Mouse (Mus musculus) adrenal gland, adult (tissue): ENCODE data around the gene Dcakd.

Experiments
- DNase-seq, 2 experiments: peaks; one replicate each; pipeline ENCODE4 v3.0.0; 2022 to 2023; ENCODE audit warnings: low spot score in 1 of 2; ENCODE audit not compliant: inconsistent age in 2 of 2

Gene Dcakd

DNA sequence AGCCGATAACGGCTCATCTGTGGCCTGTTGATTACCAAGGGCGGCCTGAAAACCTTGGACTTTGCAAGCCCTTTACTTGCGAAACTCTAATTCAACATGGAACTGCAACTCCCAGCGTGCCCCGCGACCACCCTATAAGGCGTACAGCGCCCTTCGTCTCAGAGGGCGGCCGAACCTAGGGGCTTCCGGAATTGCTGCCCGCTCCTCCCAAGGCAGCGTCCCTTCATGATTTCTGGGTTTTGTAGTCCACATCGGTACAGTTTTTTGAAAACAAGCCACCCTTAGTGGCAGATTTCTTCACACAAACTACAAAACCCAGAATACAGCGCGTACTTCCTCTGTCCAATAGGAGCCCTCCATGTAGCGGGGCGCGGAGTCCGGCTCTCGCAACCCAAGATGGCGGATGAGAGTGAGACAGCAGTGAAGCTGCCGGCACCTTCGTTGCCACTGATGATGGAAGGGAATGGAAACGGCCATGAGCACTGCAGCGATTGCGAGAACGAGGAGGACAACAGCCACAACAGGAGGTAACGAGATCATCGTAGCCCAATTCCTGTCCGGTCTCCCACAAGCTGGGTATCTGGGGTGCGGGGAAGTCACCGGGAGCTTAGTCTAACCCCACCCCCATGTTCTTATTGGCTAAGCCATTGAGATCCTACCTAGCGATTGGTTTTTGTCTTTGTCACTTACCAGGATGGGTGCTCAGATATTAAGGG, at the start of gene Dcakd, which contains the start of gene Nmt1:
Dcakd (minus strand) TSS at position 158 of the 716 bp plus-strand sequence.
Nmt1 (plus strand) TSS at position 15 of the 716 bp plus-strand sequence.
- DNase-seq = peak; percentile 96 to 99

DNA sequence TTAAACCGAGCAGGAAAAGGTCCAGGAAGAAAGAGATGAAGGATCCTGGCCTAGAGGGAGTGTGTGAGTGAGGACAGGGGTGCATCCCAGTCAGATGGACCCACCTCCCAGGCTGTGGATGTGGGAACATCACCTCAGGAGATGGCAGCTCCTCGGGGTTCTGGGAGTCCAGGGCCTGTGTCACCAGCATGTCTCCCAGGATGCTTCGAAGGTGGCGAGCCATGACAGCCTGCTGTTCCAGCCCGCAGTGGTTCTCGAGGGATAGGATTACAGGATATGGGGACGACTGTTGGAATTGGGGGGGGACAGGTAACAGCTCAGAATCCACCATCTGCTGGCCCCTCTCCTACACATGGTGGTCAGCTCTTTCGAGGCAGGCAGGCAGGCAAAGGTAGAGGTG, 48.4 kb upstream of the Dcakd start:
- no peak for DNase-seq

DNA sequence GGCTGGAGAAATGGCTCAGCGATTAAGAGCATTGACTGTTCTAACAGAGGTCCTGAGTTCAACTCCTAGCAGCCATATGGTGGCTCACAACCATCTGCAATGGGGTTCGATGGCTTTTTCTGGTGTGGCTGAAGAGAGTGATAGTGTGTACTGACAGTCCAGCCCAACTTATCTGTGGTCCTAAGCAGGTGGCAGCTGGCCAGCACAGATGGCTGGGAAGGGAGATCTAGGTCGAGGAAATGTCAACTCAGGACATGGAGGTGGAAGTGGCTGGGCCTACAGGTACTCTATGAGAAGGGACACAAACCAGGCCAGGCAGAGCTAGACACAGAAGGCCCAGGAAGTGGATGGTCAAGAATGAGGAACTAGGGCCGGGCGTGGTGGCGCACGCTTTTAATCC, 47.9 kb upstream of the Dcakd start:
- DNase-seq = no peak

DNA sequence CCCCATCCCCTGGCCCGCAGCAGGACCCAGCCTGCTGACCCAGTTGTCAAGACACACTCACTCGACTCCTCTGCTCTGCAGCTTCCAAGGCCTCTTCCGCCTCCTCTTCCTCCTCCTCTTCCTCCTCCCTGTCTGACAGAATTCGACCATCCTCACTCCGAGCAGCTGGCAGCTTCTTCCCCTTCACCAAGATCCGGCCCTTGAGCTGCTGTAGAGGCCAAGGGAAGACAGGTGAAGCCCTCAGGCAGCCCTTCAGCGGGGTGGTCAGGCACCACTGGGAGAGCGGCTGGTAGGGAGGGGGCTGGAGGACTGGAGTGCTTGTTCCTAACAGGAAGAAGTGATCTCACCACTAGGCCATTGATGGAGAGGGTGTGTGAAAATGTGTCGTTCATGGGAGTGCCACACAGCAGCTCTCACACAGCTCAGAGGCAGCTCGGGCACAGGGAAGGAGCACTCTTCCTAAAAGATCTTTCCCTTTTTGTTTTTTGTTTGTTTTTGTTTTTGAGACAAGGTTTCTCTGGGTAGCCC, 46.7 kb upstream of the Dcakd start:
- DNase-seq = no peak

DNA sequence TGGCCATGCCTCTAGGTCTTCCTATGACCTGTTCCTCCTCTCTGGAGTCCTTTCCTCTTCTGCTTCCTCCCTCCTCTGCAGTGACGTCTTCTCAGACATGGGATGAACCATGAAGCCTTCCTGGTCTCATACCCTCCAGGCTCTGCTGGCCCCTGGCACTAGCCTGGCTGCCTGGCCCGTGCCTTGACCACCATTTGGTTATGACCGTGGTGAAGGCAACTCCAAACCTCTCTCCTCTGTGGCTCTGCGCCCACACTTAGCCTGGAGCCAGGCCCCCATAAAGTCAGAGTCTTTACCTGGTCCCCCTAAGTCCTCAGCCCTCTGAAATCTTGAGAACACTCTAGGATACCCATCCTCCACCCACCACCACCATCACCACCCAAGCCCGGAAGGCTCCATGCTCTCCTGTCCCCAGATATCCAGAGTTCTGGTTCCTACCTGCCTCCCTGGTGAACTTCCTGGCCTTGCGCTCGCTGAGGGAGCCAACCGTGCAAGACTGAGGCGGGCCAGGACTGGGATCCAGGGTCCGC, 46.1 kb upstream of the Dcakd start:
- no peak for DNase-seq

DNA sequence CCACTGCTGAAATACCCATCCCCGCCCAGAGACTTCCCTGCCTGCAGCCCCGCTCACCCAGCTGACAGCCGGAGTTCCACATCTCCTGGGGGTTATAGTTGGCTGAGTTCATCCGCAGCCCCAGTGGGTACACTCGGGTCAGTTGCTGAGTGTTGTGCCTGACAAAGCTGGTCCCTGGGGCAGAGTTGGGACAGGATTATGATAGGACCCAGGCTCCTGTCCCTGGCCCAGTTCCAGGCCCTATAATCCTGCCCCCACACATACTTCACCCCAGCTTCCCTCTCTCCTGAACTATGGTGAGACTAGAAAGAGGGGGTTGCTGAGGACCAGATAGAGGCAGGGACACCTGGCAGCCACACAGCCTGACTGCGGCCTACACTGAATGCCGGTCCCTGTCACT, 45.5 kb upstream of the Dcakd start:
- DNase-seq = peak in 1 of 2 experiments; percentile 5

DNA sequence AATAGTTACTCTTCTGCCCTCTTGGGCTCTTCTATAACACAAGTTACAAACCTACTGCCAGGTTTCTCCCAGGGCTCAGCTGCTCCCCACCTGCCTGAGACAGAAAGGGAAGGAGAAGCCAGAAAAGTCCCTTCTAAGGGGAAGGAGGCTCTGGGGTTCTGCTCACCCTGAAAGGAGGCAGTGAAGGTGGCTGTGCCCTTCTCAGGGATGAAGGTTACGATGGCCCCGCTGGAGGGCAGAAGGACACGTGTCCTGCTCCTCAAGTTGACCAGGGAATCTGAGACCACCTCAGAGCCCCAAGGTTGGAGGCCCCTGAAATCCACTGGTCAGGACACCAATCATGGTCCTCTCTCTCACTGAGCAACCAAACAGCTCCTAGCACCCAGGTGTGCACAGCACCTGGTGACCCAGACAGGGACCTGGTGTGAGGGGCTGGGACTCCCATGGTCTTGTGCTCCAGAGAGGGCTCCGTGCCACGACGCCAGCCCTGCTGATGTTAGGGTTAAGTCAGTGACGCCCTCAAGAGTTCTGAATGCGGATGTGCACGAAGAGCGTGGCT, 42.3 kb upstream of the Dcakd start:
- DNase-seq = peak in 1 of 2 experiments; percentile 2

DNA sequence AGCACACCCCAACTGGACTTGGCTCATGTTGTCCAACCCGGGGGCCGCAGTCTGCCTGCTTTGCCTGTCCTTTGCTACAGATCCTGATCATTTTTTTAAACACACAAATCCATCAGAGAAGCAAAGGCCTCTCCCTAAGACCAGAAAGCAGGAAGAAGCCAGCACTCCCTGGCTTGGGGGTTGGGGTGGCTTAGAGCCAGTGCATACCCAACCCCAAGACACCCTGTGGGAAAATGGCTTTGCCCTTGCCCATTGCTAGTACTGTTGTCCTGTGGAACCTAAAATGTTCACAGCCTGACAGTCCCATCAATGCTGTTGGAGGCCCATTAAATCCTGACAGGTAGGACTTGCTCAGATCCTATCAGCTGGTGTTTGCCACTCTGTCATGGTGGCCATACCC, 41.6 kb upstream of the Dcakd start:
- DNase-seq = peak in 1 of 2 experiments; percentile 4

DNA sequence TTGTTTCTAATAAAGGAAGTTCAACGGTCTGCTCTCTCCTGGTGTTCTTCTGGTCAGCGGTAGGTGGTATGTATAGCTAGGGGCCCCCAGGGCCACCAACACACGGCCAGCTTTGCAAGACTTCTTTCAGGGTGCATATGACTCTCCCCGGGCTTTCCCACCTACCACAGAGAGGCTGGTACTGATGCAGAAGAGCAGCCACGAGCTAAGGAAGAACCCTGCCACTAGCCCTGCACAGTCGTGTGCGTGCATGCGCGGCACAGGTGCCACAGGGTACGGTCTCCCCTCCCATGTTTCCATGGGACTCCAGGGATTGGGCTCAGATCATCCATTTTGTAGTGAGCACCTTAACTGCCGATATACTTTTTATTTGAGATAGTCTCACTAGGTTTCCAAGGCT, 40.8 kb upstream of the Dcakd start:
- peak in 1 of 2 experiments; percentile 7 for DNase-seq

DNA sequence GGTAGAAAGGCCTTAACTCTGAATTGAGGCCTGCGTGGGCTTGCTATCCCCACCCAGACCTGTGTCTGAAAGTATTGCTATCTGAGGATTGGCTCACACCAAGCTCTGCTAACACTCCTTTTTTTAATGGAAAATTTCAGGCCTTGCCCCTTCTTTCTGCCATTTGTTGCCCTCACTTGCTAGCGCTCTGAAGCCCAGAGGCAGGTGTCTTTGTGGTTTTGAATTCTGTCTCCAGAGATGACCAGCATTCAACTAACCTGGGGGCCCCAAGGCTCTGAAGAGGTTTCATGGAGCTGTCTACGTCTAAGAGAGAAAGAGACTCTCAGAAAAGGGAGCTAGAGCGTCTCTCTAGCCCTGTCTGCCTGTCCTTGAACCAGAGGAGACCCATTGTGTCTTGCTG, 40.1 kb upstream of the Dcakd start:
- peak in 1 of 2 experiments; percentile 3 for DNase-seq

DNA sequence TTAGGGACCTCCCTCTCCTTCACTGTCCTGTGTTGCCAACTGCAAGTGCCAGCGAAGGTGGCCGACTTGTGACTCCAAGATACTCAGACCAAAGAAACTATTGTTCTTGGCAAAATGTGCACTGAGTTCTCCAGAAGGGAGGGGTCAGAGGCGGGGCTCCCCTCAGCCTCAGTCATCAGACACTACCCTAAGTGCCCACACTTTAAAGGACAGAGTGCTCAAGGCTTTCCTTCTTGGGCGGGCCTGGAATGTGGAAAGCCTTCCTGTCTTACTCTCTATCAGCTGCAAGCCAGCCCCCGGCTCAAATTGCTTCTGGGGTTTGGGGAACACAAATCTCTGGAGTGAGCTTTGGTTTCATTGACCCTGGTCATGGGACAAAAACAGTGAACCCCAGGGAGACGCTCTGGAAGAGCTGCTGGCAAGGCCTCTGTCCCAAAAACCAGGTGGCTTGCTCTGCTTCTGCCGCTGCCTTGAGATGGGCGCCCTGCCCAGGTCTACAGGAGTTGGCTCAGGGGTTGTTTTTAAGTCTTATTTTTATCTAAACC, 39.4 kb upstream of the Dcakd start:
- DNase-seq = peak; percentile 49 to 66

DNA sequence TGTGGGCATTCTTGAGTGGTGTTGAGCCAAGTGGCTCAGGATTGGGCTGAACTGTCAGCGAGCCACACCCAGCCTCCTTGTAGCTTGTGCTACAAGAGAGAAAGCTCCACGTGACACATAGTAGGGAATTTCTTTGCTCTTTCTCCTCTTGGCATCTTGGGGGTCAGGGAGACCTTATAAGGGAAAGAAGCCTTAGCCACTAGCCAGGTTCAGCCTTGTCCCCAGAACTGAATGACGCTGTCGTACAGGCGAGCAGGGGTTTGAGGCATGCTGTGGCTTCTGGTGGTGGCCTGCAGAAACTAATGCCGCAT, 38.9 kb upstream of the Dcakd start:
- no peak for DNase-seq

DNA sequence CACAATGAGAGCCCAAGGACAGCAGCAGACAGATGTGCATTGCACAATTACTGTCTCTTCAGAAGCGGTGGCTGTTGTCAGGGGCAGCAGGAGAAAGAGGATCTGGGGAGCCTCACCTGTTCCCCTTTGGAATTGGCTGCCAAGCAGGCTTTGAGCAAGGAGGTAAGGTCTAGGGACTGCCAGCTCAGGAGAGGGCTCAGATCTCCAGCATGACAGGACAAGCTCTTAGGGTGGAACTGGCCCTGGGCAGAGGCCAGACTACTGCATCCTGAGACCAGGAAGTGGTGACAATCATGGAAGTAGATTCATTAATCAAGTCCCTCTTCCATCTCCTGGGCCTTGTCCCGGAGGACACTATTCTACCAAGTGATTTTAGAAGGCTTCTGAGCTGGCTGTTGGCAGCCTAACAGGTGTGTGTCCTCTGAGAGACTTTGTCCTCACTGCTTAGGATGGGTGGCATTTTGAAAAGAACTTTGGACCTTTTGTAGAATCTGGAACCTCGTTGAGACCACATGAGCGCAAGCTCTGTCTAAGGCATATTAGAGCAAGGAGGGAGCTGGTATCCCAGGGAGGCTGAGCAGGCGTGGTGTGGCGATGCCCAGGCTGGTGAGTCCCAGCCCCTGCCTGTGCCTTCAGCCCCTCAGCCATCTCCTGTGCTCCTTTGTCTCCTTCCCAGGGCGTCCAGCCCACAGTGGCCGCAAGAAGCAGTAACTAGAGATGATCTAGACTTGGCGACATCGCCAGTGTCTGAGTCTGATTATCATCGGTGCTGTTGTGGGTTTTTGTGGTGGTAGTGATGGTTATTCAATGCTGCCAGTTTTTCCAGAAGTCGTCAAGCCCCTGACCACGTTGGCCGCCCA, 38.3 kb upstream of the Dcakd start:
- peak in 1 of 2 experiments; percentile 66 for DNase-seq

DNA sequence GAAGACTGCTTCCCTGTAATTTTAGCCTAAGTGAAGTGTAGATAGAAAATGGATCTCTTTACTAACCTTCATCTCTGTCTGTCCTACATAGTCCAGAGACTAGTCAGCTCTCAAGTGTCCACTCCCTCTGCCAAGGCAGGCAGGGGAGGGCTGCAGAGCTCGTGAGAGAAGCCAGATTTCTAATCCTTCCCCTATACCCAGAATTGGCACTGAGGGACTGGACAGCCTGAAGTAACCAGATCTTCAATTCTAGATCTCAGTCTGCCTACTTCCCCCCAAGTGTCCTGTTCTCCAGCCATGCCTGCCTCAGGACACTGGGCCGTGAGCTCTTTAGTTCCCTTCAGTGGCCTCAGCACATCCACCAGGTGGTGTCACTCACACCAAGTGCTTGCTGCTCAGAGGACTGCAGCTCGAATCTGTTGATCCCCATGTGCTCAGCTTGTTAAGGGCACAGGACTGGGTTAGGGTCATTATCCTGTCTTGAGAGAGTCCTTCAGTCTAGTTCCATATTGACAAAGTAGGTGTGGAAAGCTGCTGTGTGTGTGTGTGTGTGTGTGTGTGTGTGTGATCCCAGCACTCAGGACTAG, 30.5 kb upstream of the Dcakd start:
- no peak for DNase-seq

DNA sequence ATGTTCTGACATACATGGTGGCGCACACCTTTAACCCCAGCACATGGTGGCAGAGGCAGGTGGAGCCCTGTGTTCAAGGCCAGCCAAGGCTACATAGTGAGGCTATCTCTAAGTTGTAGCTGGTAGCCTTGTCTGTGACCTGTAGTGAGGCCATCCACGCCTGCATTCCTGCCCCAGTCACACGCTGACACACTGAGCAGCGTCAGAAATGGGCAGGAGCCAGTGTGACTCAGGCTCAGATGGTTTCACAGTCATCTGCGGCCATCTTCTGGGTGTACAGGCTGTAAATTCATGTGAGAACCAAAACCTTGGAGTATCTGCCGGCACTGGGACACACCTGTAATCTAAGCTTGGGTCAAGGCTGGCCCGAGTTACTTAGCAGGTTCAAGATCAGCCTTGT, 28.5 kb upstream of the Dcakd start:
- DNase-seq = peak in 1 of 2 experiments; percentile 73

DNA sequence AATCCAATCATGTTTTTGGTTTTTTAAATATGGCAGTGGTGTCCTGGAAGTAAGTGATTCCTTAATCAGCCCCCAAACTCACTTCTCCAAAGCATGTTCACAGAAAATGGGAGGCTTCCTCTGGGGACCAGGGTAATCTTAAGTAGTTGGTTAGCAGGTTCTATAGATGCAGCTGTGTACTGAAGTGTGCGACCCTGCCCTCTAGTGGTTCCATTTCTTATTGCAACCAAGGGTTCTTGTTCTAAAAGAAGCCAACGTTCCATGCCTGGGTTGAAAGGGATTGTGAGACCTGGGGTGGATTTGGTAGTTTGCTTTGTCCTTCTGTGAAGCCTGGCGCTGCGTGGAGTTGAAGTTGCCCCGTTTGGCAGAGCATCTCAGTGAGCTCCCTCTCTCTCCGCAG, 26.7 kb upstream of the Dcakd start:
- DNase-seq = peak; percentile 75 to 92

DNA sequence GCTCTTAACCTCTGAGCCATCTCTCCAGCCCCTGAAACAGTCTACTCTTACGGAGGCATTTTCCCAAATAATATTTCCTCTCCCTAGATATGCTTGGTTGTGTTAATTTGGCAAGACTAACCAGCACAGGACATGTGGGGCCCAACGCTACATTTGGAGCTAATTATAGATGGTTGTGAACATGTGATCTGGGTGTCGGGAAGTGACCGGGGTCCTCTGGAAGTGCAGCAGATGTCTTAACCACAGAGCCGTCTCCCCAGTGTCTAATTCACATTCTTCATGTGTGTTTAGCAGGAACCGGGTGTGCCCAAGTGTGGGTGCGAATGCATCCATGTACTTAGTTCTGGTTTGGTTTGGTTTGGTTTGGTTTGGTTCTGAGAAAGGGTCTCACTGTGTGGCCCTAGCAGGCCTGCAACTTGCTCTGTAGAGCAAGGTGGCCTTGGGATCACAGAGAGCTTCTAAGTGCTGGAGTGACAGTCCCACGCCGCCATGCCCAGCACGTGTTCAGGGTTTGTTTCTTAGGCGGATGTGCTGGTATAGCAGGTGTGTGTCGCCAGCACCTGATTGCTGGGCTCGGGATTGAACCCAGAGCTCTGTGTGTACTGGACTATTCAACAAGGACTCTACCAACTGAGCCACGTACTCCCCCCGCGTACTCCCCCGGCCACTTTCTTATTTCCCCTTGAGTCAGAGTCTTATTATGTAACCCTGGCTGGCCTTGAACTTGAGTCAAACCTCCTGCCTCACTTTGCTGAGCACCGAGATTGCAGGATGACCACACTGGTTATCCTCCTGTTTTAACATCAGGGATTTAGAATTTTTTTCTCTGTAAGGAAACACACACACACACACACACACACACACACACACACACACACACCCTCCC, 25.3 kb upstream of the Dcakd start:
- peak; percentile 60 to 81 for DNase-seq

DNA sequence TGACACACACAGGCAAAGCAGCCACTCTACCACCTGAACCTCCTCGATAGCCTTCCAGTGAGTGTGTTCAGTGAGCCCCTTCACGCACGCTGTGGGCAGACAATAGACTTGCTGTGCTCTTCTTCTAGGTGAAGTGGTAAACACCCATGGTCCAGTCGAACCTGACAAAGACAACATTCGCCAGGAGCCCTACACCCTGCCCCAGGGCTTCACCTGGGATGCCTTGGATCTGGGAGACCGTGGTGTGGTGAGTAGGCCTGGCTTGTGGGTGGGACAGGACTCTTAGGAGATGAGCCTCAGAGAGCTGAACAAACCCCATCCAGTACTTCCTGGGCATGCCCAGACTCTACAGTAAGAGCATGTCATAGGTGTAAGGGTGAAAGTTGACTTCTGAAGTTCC, 23.9 kb upstream of the Dcakd start:
- no peak for DNase-seq

DNA sequence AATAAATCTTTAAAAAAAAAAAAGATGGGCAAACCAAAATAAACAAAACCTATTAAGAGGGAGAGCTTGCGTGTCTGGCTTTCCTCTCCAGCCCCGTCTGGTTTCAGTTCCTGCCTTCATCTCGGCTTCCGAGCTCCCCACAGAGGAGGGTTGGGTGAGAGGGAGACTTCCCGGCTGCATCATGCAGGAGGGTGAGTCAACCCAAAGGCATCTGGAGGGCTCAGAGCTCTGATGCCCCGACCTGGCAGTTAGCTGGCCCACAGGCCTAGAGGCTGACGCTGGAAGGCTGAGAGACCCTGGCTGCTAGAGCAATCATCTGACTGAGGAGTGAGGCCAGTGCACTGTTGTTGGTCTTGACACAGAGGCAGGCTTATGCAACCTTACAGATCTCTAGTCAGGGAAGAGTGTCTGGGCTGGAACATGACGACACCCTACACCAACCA, 23.1 kb upstream of the Dcakd start:
- DNase-seq = peak; percentile 88 to 93

DNA sequence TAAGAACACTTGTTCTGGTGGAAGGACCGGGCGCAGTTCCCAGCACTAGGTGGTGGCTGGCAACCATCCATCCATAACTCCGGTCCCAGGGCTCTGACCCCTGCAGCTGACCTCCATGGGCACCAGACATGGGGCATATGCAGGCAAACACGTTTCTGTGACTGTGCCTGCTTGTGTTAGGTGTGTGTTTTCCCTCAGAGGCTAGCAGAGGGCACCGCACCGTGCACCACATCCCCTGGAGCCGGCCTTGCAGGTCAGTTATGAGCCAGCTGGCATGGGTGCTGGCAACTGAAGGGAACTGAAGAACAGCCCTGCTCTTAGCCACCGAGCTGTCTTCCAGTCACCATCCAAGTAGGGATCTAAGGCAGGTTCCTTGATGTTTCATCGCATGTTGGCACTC, 22.0 kb upstream of the Dcakd start:
- DNase-seq = peak in 1 of 2 experiments; percentile 53
